Mouse (Mus musculus): ENCODE measurements around the gene Samhd1.

DNA sequence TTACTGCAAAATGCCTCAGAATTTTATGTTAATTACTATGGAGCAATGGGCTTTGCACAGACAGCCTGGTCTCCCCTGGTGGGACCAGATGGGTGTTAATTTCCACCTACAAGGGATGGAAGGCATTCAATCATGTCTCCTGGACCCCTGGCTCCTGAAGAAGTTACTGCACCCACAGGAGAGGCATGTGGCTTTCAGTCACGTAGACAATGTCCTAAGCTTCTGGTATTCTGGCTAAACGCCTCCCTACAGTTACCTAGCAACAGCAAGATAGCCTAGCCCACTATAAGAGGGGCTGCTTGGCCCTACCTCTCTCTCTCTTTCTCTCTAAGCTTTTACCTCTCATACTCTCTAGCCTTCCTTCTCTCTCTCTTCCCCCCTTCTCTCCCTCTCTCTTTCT is 32.8 kb downstream of the Samhd1 start:
- TF ChIP-seq EP300 (IDR thresholded peaks at IDR 0.05; ENCODE audit: insufficient read depth, low read depth, low read length) (no peak), CTCF (IDR thresholded peaks at IDR 0.05; ENCODE audit: low read depth, low read length) (no peak)
